Mouse (Mus musculus): Measurements from ENCODE around the gene Bbs1.

- TF ChIP-seq POLR2A (IDR thresholded peaks at IDR 0.05; ENCODE audit: extremely low read depth, insufficient read depth, low read length) (no peak), CTCF (IDR thresholded peaks at IDR 0.05; ENCODE audit: extremely low read depth, insufficient read depth, low read length) (no peak)
These were observed 18.9 kb upstream of the Bbs1 start for GRCm38 (mm10) chr19:4925121-4925860.

All from cortical plate, adult 2 months (tissue).